Mouse (Mus musculus) cerebellum, postnatal 14 days (tissue): ENCODE data around the gene Fkbp6.
"Not testable (repeated sequence)": the region's sequence is repeated elsewhere in the genome, so short reads cannot be mapped to it uniquely, and the experiment has no call there.

Experiments
- DNase-seq, 2 experiments: peaks; one replicate each; pipeline ENCODE4 v3.0.0; 2021; ENCODE audit warnings: mixed read lengths in 2 of 2

Gene Fkbp6

DNA sequence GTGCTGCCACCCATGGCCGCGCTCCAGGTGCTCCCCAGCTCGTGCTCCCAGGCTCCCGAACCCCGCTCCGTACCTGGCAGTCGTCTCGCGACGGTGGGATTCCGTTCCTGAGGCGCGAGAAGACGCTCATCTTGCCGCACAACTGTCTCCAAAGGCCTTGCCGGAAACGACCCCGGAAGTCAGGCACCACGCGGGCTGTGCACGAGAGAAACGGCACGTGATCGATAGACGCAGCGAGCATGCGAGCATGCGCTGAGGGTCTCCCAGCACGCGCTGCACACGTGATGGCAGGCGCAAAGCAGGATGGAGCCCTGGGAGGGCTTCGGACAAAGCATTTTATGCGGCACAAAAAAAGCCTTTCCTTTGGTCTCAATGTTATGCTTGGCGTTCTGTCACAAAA is at the start of gene Fkbp6:
Gene Fkbp6, minus strand, starts transcription at position 183 of the 400 bp plus-strand sequence.
- no peak for DNase-seq

DNA sequence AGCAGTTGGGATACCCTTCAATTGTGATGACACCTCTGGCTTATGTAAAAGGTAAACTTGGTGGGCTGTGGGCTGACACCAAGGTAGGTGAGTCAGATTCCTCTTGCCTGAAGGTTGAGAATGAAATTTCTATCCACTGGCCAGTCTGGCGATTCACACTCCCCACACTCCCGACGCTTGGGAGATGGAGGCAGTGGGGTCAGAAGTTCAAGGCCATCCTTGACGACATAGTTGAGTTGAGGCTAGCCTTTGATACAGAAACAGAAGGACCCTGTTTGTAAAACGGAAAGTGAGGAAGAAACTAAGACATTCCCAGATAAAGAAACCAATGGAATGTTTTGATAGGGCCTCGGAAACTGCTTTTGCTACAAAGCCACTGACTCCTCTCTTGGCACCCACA is 49.5 kb upstream of the Fkbp6 start:
- DNase-seq: no peak

DNA sequence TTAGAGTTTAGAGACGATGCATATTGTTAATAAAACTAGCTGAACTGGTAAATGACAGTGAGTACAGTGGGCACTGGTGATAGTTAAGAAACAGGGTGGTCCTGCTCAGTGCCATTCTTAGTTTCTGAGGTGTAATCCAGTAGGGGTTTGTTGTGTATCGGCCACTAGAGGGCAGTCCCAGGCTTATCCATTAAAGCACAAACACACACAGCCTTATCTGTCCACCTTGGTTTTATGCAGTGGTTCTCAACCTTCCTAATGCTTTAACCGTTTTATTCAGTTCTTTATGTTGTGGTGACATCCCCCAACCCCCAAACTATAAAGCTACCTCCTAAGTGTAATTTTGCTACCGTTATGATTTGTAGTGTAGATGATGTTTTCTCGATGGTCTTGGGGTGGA is 46.0 kb upstream of the Fkbp6 start:
- peak; percentile 52 to 67 for DNase-seq

DNA sequence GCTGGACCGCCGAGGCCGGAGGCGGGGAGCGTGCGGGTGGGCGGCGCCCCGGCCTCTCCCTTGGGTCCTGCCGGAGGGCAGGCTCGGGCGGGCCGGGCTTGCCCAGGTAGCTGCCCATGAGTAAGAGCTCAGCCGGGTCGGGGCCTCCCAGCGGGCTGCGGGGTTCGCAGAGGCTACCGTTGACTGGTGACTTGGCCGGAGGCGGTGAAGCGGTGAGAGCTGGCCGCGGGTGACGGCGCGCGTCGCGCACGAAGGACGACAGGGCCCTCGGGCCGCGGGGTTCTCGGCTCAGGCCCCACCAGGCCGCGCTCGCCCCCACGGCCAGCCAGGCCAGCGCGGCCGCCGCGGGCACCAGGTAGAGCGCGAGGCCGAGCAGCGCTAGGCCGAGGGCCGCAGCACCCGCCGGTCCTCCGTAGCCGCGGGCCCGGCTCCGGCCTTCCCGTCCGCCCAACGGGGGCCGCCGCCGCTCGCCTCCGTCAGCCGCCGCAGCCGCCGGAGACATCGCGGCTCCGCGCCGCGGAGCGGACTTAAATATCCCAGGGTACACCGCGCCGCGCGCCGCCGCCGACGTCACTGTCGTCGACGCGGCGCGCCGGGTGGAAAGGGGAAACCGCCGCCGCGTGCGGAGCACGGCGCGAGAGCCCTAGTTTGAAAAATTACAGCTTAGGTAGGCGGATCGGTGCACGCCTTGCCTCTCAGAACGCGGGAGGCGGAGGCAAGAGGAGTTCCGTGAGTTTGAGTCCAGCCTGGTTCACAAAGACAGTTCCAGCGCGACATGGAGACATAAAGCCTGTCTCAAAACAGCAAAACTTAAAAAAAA is 44.4 kb upstream of the Fkbp6 start, which contains the start of gene Pom121:
Gene Pom121, minus strand, starts transcription at position 543 of the 820 bp plus-strand sequence.
- DNase-seq: peak; percentile 88 to 89

DNA sequence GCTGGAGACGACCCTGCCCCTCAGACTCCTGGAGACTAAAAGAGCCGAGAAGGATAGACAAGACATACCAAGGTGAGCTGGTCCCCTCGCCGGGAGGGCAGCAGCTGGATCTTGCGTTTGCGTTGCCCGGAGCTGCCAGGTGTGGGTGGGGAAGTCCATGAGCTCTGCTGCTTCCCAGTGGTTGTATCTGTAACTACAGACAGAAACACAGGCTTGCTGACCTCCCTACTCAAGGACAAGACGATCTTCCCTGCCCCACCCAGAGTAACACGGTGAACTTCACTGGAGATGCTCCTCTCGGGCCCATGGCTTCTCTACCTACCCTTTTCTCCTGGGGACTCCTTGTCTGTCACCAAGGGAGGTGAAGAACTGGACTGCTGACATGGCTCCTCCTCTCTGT is 33.9 kb upstream of the Fkbp6 start:
- DNase-seq: no peak

DNA sequence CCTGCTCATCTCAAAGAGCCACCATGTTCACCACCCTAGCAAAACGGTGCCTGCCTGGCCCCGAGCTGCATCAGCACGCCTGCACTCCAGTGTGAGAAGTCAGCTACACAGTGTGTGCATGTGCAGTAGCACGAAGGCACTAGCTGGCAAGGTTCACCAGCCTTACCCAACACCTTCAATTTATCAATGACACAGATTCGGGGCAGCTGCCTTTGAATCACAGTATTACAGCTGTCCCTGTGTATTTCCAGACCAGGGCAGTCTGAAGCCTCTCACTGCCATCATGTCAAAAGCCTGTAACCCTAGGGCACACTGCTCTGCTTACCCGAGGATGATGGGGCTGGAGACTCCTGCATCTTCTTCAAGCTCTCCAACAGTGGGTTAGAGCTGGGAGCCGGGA is 32.9 kb upstream of the Fkbp6 start:
- DNase-seq: no peak

DNA sequence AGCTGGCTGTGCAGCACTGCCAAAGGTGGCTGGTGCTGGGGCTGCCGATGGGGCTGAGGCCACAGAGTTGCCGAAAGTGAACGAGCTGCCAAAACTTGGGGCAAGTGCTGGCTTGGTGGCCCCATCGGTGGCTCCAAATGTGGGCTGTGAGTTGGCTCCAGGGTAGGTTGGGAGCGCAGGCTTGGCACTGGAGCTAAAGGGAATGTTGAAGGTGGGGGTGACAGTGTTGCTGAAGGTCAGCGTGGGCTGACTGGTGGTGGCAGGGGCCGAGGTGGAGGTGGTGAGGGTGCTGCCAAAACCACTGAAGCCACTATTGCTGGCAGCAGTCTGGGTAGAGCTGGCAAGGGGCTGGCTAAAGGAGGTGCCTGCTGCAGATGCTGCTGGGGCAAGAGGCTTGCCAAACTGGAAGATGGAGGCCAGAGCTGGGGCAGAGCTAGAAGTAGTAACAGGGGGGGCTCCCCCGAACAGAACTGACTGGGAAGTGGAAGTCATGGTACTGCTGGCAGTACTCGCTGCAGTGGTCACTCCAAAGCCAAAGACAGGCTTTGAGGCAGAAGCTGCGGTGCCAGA is 31.6 kb upstream of the Fkbp6 start:
- DNase-seq: no peak

DNA sequence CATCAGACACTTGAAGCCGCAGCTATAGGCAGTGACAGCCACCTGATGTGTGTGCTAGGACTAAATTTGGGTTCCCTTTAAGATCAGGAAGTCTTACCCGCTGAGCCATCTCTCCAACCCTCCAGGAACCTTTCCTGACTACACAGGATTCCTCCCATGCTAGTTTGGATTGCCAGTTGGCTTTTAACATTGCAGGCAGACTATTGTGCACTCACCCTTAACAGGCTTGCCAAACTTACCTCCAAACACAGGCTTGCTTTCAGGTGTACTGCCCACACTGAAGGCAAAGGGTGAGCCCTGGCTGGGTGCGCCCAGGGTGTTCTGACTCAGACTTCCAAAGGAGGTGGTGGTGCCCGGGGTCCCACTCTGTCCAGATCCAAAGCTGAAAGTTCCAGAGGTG is 30.8 kb upstream of the Fkbp6 start:
- no peak for DNase-seq

- no peak for DNase-seq
These were observed 26.5 kb upstream of the Fkbp6 start for GRCm38 (mm10) chr5:135376341-135376740.

DNA sequence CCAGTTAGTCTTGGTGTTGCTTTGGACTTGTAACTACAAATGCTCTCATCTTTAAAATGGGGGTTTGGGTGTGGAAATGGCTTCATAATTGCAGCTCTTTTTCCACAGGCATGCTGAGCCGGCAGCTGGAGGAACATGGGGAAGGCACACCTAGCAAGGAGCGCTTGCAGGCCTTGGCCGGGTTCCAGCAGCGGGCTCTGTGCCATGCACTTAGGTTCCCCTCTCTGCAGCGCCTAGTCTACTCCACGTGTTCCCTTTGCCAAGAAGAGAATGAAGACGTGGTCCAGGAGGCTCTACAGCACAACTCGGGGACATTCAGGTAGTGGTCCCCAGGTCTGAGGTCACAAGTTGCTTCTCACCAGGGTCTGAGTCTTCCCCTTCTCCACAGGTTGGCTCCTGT is 25.3 kb upstream of the Fkbp6 start:
- peak; percentile 51 to 74 for DNase-seq

DNA sequence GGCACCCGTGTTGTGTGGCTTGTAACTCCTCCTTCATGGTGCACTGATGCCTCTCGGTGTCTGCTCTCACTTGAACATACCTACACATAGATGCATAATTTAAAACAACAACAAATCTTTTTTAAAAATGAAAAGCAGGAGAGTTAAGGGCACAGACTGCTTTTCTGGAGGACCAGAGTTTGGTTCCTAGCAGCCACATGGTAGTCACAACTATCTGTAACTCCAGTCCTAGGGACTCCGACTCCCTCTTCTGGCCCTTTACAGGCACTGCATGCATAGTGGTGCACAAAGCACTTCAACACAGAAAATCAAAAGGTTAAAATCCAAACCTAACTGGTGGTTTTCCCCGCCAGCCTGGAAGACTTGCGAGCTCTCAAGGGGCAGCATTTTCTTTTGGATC is 23.8 kb upstream of the Fkbp6 start:
- DNase-seq: no peak

DNA sequence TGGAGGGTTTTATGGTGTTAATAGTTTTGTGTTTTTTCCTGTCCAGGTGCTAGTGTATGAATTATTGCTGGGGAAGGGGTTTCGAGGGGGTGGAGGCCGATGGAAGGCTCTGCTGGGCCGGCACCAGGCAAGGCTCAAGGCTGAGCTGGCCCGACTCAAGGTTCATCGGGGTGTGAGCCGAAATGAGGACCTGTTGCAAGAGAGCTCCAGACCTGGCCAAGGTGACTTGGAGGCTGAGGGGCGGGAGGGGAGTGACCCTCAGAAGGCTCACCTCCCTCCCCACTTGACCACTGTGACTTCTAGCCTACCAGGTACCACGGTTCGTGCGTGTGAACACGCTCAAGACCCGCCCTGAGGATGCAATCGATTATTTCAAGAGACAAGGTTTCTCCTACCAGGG is 21.4 kb upstream of the Fkbp6 start:
- DNase-seq: no peak

DNA sequence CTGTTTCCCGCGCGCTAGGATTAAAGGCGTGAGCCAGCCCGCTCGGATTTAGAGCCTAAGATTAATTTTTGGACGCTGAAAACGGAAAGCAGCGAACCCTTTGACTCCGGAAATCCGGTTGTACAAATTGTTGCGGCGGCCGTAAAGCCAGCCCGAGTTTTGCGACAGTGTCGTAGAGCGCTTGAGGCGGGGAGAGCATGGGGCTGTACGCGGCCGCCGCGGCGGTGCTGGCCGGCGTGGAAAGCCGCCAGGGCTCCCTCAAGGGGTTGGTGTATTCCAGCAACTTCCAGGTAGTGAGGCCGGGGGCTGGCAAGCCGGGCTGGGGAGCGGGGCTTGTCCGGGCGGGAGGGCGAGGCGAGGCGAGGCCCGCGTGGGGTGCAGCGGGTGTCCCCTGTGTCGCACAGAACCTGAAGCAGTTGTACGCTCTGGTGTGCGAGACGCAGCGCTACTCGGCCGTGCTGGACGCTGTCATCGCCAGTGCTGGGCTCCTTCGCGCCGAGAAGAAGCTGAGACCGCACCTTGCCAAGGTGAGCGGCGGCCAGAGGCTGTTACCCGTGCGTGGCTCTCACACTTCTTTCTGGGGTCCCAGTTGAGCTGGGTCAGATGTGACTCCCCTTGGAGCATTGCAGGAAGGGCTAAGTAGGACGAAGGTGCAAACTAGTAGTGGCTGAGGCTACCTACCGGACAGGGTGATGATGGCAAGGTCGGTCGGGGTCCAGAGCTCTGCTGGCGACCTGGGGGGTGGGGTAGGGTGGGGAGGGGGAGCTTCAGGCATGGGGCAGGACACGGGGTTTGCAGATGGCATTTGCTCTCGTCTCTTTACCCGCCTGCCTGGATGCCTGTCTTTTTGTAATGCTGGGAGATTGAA is 20.2 kb upstream of the Fkbp6 start, which contains the start of gene Nsun5:
Gene Nsun5, plus strand, starts transcription at position 167 of the 868 bp plus-strand sequence.
- DNase-seq: peak; percentile 98 to 99

DNA sequence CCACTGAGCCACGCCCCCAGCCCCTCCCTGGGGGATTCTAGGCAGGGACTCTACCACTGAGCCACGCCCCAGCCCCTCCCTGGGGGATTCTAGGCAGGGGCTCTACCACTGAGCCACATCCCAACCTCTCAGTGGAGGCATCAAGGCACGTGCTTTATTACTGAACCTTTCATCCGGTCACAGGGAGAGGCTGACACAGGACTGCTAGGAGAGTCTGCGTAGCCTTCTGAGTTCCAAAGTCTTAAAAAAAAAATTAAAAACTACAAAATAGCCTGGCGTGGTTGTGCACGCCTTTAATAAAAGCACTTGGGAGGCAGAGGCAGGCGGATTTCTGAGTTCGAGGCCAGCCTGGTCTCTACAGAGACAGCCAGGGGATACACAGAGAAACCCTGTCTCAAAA is 19.4 kb upstream of the Fkbp6 start:
- not testable (repeated sequence) for DNase-seq

DNA sequence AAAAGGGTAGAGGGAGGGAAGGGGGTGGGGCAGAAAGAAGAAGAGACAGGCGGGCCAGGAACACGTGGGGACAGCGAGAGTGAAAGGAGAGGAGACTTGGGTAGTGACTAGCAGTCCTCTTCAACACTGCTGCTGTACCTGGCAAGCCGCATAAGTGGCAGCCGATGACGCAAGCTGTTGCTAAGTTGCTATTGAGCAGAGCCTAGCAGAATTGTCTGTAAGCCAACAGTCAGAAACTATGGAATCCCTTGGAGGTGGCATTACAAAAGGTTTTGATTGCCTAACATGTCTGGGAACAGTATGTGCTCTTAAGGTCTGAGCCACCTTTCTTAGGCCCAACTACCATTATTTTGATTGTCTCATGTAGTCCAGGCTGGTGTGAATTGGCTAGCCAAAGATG is 18.5 kb upstream of the Fkbp6 start:
- no peak for DNase-seq

GRCm38 (mm10) chr5:135367841-135368240 is 18.0 kb upstream of the Fkbp6 start:
- peak in 1 of 2 experiments; percentile 41 for DNase-seq

DNA sequence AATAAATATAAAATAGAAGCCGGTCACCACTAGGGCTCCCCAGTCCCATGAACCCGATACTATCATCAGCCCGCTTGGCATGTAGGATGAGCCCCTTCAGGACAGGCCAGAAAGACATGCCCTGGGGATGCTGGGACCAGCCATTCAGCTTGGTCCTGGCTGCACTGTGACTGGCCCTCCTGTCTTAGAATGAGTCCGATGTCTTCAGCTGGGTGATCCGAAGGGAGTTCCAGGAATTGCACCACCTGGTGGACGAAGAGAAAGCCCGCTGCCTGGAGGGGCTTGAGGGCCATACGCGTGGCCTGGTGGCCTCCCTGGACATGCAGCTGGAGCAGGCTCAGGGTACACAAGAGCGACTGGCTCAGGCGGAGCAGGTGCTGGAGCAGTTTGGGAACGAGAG is 13.7 kb upstream of the Fkbp6 start:
- DNase-seq: peak in 1 of 2 experiments; percentile 55

- DNase-seq: no peak
These were observed 12.7 kb upstream of the Fkbp6 start for GRCm38 (mm10) chr5:135362572-135362971.

- DNase-seq: no peak
These were observed 9.9 kb upstream of the Fkbp6 start for GRCm38 (mm10) chr5:135359772-135360171.

- DNase-seq: no peak
These were observed 7.7 kb upstream of the Fkbp6 start for GRCm38 (mm10) chr5:135357556-135357955.

DNA sequence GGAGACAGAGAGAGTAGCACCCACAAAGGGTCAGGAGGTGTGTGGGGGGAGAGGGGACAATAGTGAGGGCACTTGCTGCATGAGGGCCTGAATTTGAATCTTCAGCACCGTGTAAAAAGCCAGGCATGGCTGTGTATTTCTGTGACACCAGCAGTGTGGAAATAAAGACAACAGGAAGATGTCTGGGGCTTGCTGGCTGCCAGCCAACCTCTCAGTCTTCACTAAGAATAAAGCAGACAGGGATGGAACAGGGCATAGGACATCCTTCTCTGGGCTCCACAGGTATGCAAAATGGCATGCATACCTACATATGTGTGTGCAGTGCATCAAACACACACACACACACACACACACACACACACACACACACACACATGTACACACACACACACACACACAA is 6.2 kb upstream of the Fkbp6 start:
- no peak for DNase-seq

GRCm38 (mm10) chr5:135353564-135353963 is 3.7 kb upstream of the Fkbp6 start:
- peak in 1 of 2 experiments; percentile 44 for DNase-seq

DNA sequence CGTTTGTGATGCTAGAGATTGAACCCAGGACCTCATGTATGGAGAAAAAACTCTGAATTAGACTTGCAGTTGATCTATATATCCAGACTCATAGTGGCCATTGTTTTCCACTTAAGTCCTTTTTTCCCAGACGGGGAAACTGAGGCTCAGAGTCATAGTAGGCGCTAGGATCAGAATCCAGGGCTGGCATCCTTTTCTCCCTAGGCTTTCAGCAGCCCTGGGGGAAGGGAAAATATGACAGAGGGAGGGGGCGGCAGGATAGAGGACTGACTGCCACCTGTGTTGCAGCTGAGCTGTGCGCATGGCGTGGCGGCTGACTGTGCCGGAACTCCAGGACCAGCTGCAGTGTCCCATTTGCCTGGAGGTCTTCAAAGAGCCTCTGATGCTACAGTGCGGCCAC is 3.2 kb upstream of the Fkbp6 start, which contains the start of gene Trim50:
Gene Trim50, plus strand, starts transcription at position 301 of the 400 bp plus-strand sequence.
- DNase-seq: no peak
